Mouse (Mus musculus): ENCODE measurements around the gene Gimap4. TPM values are rescaled to one million over a fixed set of nuclear protein-coding genes. Genes with fewer than 3 reads are reported as not detected.

The Gimap4 gene
- total and polyA plus RNA-seq, 3 experiments, result 113 to 264 (median 203) TPM

- H3K4me2 ChIP-seq (ENCODE audit: insufficient read depth, low read depth, poor library complexity, severe bottlenecking), result peak within 1 kb of the TSS; percentile 80
- peak within 1 kb of the TSS; percentile 65 to 84 (median 75) for H3K4me3 ChIP-seq (replicated peaks in 1 of 3; ENCODE audit: low read depth in 2 of 3, low read length in 2 of 3, poor library complexity in 1 of 3)
- peaks cover 8% of the 10 kb centered on the region for H3K9me3 ChIP-seq (replicated peaks; ENCODE audit: low read length)
- H3K36me3 ChIP-seq (replicated peaks in 1 of 2; ENCODE audit: control insufficient read depth in 1 of 2, insufficient read depth in 1 of 2, low read length in 1 of 2), result peaks cover 32 to 37% of the 10 kb centered on the region in 2 experiments
- no peaks in the 10 kb centered on the region for H3K27me3 ChIP-seq (replicated peaks)
- H3K4me1 ChIP-seq (ENCODE audit: control insufficient read depth in 1 of 2, insufficient read depth in 2 of 2), result peaks cover 17 to 41% of the 10 kb centered on the region in 2 experiments
- no peak for TF ChIP-seq CHD2 (IDR thresholded peaks at IDR 0.05; ENCODE audit: low read length)
- TF ChIP-seq SMC3 (IDR thresholded peaks at IDR 0.05; ENCODE audit: low read depth, low read length), result peak; percentile 99
- TF ChIP-seq ZC3H11A (IDR thresholded peaks at IDR 0.05; ENCODE audit: low read depth, low read length), result peak; percentile 82
- peak; percentile 59; the same call in 1 of the 2 replicates for TF ChIP-seq RCOR1 (conservative IDR thresholded peaks at IDR 0.05; ENCODE audit: low read depth, low read length)
- no peak for TF ChIP-seq ZKSCAN1 (IDR thresholded peaks at IDR 0.05; ENCODE audit: borderline replicate concordance, low read depth, low read length)
- peak; percentile 55 for TF ChIP-seq MEF2A (IDR thresholded peaks at IDR 0.05; ENCODE audit: borderline replicate concordance, low read depth, low read length)
- peak; percentile 56 for TF ChIP-seq TCF12 (IDR thresholded peaks at IDR 0.05; ENCODE audit: low read depth, low read length)
- 0 out of 2 replicates have a peak, but pooled peaks have one; percentile 60 for TF ChIP-seq MAX (IDR thresholded peaks at IDR 0.05; ENCODE audit: low read length)
- TF ChIP-seq POLR2A (IDR thresholded peaks at IDR 0.05; ENCODE audit: low read depth, low read length), result peak; percentile 37; the same call in 1 of the 2 replicates
- TF ChIP-seq MAZ (IDR thresholded peaks at IDR 0.05; ENCODE audit: low read depth, low read length), result peak; percentile 91
- 0 out of 2 replicates have a peak, but pooled peaks have one; percentile 21 for TF ChIP-seq JUND (conservative IDR thresholded peaks at IDR 0.05; ENCODE audit: low read depth, low read length)
- no peak for TF ChIP-seq ZMIZ1 (IDR thresholded peaks at IDR 0.05; ENCODE audit: low read depth, low read length)
- TF ChIP-seq ELF1 (IDR thresholded peaks at IDR 0.05; ENCODE audit: low read depth, low read length), result peak; percentile 84
- peak; percentile 50; the same call in 1 of the 2 replicates for TF ChIP-seq HCFC1 (IDR thresholded peaks at IDR 0.05; ENCODE audit: low read depth, low read length)
- peak; percentile 52 to 98 for TF ChIP-seq CTCF (conservative IDR thresholded peaks at IDR 0.05 in 1 of 2, IDR thresholded peaks at IDR 0.05 in 1 of 2; ENCODE audit: low read depth in 2 of 2, low read length in 2 of 2)
- no peak for TF ChIP-seq TBP (conservative IDR thresholded peaks at IDR 0.05; ENCODE audit: low read depth, low read length)
- no peak; the same call in 1 of the 2 replicates for TF ChIP-seq NELFE (IDR thresholded peaks at IDR 0.05; ENCODE audit: low read depth, low read length)
- TF ChIP-seq BHLHE40 (IDR thresholded peaks at IDR 0.05; ENCODE audit: low read depth, low read length), result peak; percentile 47; the same call in 1 of the 2 replicates
- no peak for TF ChIP-seq USF1 (IDR thresholded peaks at IDR 0.05; ENCODE audit: low read depth, low read length)
- no peak for TF ChIP-seq POLR2AphosphoS2 (IDR thresholded peaks at IDR 0.05; ENCODE audit: low read depth, low read length)
- TF ChIP-seq EP300 (IDR thresholded peaks at IDR 0.05; ENCODE audit: low read length), result no peak
- TF ChIP-seq SIN3A (IDR thresholded peaks at IDR 0.05; ENCODE audit: low read length), result peak; percentile 55
- TF ChIP-seq RAD21 (IDR thresholded peaks at IDR 0.05; ENCODE audit: low read depth, low read length), result peak; percentile 95
- TF ChIP-seq ZNF384 (IDR thresholded peaks at IDR 0.05; ENCODE audit: low read depth, low read length), result peak; percentile 83; the same call in 1 of the 2 replicates
- no peak; the same call in 1 of the 2 replicates for TF ChIP-seq ETS1 (conservative IDR thresholded peaks at IDR 0.05; ENCODE audit: low read depth, low read length)
- peak; percentile 78 for TF ChIP-seq IRF4 (IDR thresholded peaks at IDR 0.05; ENCODE audit: low read depth, low read length)
- no peak for TF ChIP-seq KAT2A (IDR thresholded peaks at IDR 0.05; ENCODE audit: insufficient replicate concordance, low read length)
- no peak for TF ChIP-seq UBTF (IDR thresholded peaks at IDR 0.05; ENCODE audit: low read depth, low read length)
- TF ChIP-seq MYC (IDR thresholded peaks at IDR 0.05; ENCODE audit: low read depth, low read length), result peak; percentile 76; the same call in 1 of the 2 replicates
- 0 out of 2 replicates have a peak, but pooled peaks have one; percentile 14 for TF ChIP-seq NRF1 (IDR thresholded peaks at IDR 0.05; ENCODE audit: low read depth, low read length)
- TF ChIP-seq PAX5 (IDR thresholded peaks at IDR 0.05; ENCODE audit: low read length), result no peak
- in situ Hi-C loops (cut with MboI; ENCODE audit: low pct_ligation_motif_present, low pct_unique_long_range_greater_than_20kb, low sequenced_read_pairs) (loop anchor here (5.0 to 25.0 kb wide), 5 partner anchors 35 to 470 kb away; partner anchors contain the start of genes Doxl2, Gimap3 and Gimap4), dilution Hi-C loops (cut with MboI; ENCODE audit: extremely low pct_ligation_motif_present, extremely low pct_unique_long_range_greater_than_20kb, low sequenced_read_pairs) (loop anchor here (25.0 kb wide), 1 partner anchor 115 kb away; the partner anchor contains the start of gene Gimap3)
- H3K27ac ChIP-seq (ENCODE audit: insufficient read depth, low read depth), result peak within 1 kb of the TSS; percentile 66
- DNase-seq (ENCODE audit: extremely low read depth), result peak; percentile 93
- H3K9ac ChIP-seq (ENCODE audit: insufficient read depth, low read depth), result peak within 1 kb of the TSS; percentile 81
- peaks cover 27% of the 10 kb centered on the region for H3K79me2 ChIP-seq (replicated peaks; ENCODE audit: control insufficient read depth, extremely low read depth, insufficient read depth, poor library complexity, severe bottlenecking)
These were observed 37.4 kb upstream of the Gimap4 start, which contains the start of gene Gimap8 for GRCm38 (mm10) chr6:48646995-48647394. Gene Gimap8, plus strand, starts transcription at chr6:48647234.
